In genomic region chr15:30634522-30634921, GRCm38 (mm10) we compare ENCODE assay signal across 15 mouse cellular contexts.
DNase-seq lines count a peak whose midpoint lies in the region; ATAC-seq and TF ChIP-seq lines count a peak whose summit lies in the region.
"Had no signal": no experiment of that assay in that cellular context is flagged by ENCODE, and none has a peak within 500 bp of the region (broad histone marks: within the 10 kb centered on the region; RNA-seq: fewer than 3 reads in every experiment).

No protein-coding gene starts in this region.

- ATAC-seq in lung, embryonic 15.5 days (ENCODE audit: borderline replicate concordance, extremely low read depth, low FRiP score, low TSS enrichment), result no peak
- peak; percentile 94 for ATAC-seq in midbrain, embryonic 11.5 days (ENCODE audit: low FRiP score)
- peak; percentile 76 for ATAC-seq in neural tube, embryonic 15.5 days (ENCODE audit: low FRiP score)
- ATAC-seq in kidney, embryonic 16.5 days (ENCODE audit: low FRiP score, low TSS enrichment), result no peak

- DNase-seq in lung, adult 2 months, result no peak
- DNase-seq in hindbrain, embryonic 10.5 days (ENCODE audit: low spot score), result peak; percentile 48
- DNase-seq in midbrain, embryonic 11.5 days (ENCODE audit: low spot score, missing footprints), result peak; percentile 86
- no peak for DNase-seq in spleen, adult 12 weeks (ENCODE audit: low spot score)
- DNase-seq in thymus, postnatal 36 days, result no peak
- DNase-seq: adrenal gland, adult 8-10 months; B cell, adult 2 months; cerebellum, postnatal 10 days; gastrocnemius, postnatal 36 days; kidney, postnatal 25 days had no signal

- no peak overlapping the region for H3K9ac ChIP-seq in lung, embryonic 15.5 days
- no peak overlapping the region for H3K9ac ChIP-seq in midbrain, embryonic 11.5 days (ENCODE audit: low read length)
- H3K9ac ChIP-seq in neural tube, embryonic 15.5 days (replicated peaks), result no peak overlapping the region
- no peak overlapping the region for H3K9ac ChIP-seq in kidney, embryonic 16.5 days (replicated peaks; ENCODE audit: low read length)
- H3K9ac ChIP-seq: heart, embryonic 13.5 days; limb, embryonic 12.5 days had no signal

- no peaks in the 10 kb centered on the region for H3K27me3 ChIP-seq in lung, embryonic 15.5 days
- no peaks in the 10 kb centered on the region for H3K27me3 ChIP-seq in hindbrain, embryonic 10.5 days (ENCODE audit: insufficient read depth, poor library complexity, severe bottlenecking)
- H3K27me3 ChIP-seq in midbrain, embryonic 11.5 days (ENCODE audit: control insufficient read depth, insufficient read depth, low read length), result no peaks in the 10 kb centered on the region
- H3K27me3 ChIP-seq in neural tube, embryonic 15.5 days (replicated peaks), result no peaks in the 10 kb centered on the region
- no peaks in the 10 kb centered on the region for H3K27me3 ChIP-seq in kidney, embryonic 16.5 days (ENCODE audit: insufficient read depth, low read length)
- H3K27me3 ChIP-seq: heart, embryonic 13.5 days; limb, embryonic 12.5 days had no signal

- TF ChIP-seq CTCF in lung, adult 2 months (IDR thresholded peaks at IDR 0.05; ENCODE audit: insufficient read depth, low read length), result no peak

- WGBS in lung, embryonic 15.5 days, result 18% methylated on average over 5 of the region's 5 CpGs
- WGBS in lung, adult 2 months, result 64% methylated on average over 5 of the region's 5 CpGs
- 24% methylated on average over 5 of the region's 5 CpGs for WGBS in hindbrain, embryonic 10.5 days
- WGBS in midbrain, embryonic 11.5 days, result 12% methylated on average over 5 of the region's 5 CpGs
- 19% methylated on average over 5 of the region's 5 CpGs for WGBS in neural tube, embryonic 15.5 days
- WGBS in kidney, embryonic 16.5 days, result 41% methylated on average over 5 of the region's 5 CpGs

- H3K4me2 ChIP-seq in lung, embryonic 15.5 days, result no peak overlapping the region
- no peak overlapping the region for H3K4me2 ChIP-seq in midbrain, embryonic 11.5 days
- no peak overlapping the region for H3K4me2 ChIP-seq in neural tube, embryonic 15.5 days
- no peak overlapping the region for H3K4me2 ChIP-seq in kidney, embryonic 16.5 days (replicated peaks; ENCODE audit: low read depth, low read length)
- H3K4me2 ChIP-seq: heart, embryonic 13.5 days; limb, embryonic 12.5 days had no signal

- H3K27ac ChIP-seq in lung, embryonic 15.5 days, result peak overlapping the region; percentile 29
- H3K27ac ChIP-seq in hindbrain, embryonic 10.5 days, result peak overlapping the region; percentile 57; the same call in 1 of the 2 replicates
- H3K27ac ChIP-seq in midbrain, embryonic 11.5 days (ENCODE audit: low read depth, low read length), result no peak overlapping the region
- H3K27ac ChIP-seq in neural tube, embryonic 15.5 days (replicated peaks), result 0 out of 2 replicates have a peak overlapping the region, but pooled peaks have one; percentile 7
- H3K27ac ChIP-seq in kidney, embryonic 16.5 days (ENCODE audit: low read length), result no peak overlapping the region
- H3K27ac ChIP-seq: heart, embryonic 13.5 days; limb, embryonic 12.5 days had no signal

- H3K4me1 ChIP-seq in lung, embryonic 15.5 days, result no peaks in the 10 kb centered on the region
- H3K4me1 ChIP-seq in lung, adult 2 months (ENCODE audit: control insufficient read depth, insufficient read depth, low read length), result no peaks in the 10 kb centered on the region
- peaks cover 15% of the 10 kb centered on the region for H3K4me1 ChIP-seq in hindbrain, embryonic 10.5 days (replicated peaks)
- peaks cover 4% of the 10 kb centered on the region for H3K4me1 ChIP-seq in midbrain, embryonic 11.5 days (ENCODE audit: control insufficient read depth, insufficient read depth, low read length)
- H3K4me1 ChIP-seq in neural tube, embryonic 15.5 days, result peaks cover 8% of the 10 kb centered on the region; the same call in 1 of the 2 replicates
- H3K4me1 ChIP-seq in kidney, embryonic 16.5 days (ENCODE audit: insufficient read depth, low read length), result no peaks in the 10 kb centered on the region
- H3K4me1 ChIP-seq: limb, embryonic 12.5 days had no signal

- H3K36me3 ChIP-seq in lung, embryonic 15.5 days, result no peaks in the 10 kb centered on the region
- H3K36me3 ChIP-seq in hindbrain, embryonic 10.5 days, result no peaks in the 10 kb centered on the region
- H3K36me3 ChIP-seq in midbrain, embryonic 11.5 days (ENCODE audit: control insufficient read depth, insufficient read depth, low read length), result no peaks in the 10 kb centered on the region
- no peaks in the 10 kb centered on the region for H3K36me3 ChIP-seq in neural tube, embryonic 15.5 days
- H3K36me3 ChIP-seq in kidney, embryonic 16.5 days (ENCODE audit: insufficient read depth, low read length), result no peaks in the 10 kb centered on the region
- H3K36me3 ChIP-seq: heart, embryonic 13.5 days; limb, embryonic 12.5 days had no signal

- TF ChIP-seq POLR2A in lung, adult 2 months (IDR thresholded peaks at IDR 0.05; ENCODE audit: borderline replicate concordance, extremely low read depth, low read depth, low read length), result no peak

- H3K4me3 ChIP-seq in lung, embryonic 15.5 days, result no peak overlapping the region
- no peak overlapping the region for H3K4me3 ChIP-seq in lung, adult 2 months (replicated peaks; ENCODE audit: extremely low read depth, low read depth, low read length)
- H3K4me3 ChIP-seq in hindbrain, embryonic 10.5 days, result no peak overlapping the region
- H3K4me3 ChIP-seq in midbrain, embryonic 11.5 days (ENCODE audit: low read depth, low read length), result no peak overlapping the region
- H3K4me3 ChIP-seq in neural tube, embryonic 15.5 days (replicated peaks), result no peak overlapping the region
- no peak overlapping the region for H3K4me3 ChIP-seq in kidney, embryonic 16.5 days (ENCODE audit: low read length)
- H3K4me3 ChIP-seq: heart, embryonic 13.5 days; limb, embryonic 12.5 days had no signal

- H3K9me3 ChIP-seq in lung, embryonic 15.5 days, result no peaks in the 10 kb centered on the region
- no peaks in the 10 kb centered on the region for H3K9me3 ChIP-seq in hindbrain, embryonic 10.5 days
- no peaks in the 10 kb centered on the region for H3K9me3 ChIP-seq in midbrain, embryonic 11.5 days (ENCODE audit: control insufficient read depth, low read length)
- no peaks in the 10 kb centered on the region for H3K9me3 ChIP-seq in neural tube, embryonic 15.5 days (replicated peaks)
- no peaks in the 10 kb centered on the region for H3K9me3 ChIP-seq in kidney, embryonic 16.5 days (ENCODE audit: low read length)
- H3K9me3 ChIP-seq: heart, embryonic 13.5 days; limb, embryonic 12.5 days had no signal

Comparison
In these comparisons a context has a peak if more than half of its experiments do, and no peak if none do; other contexts are left out.
1. ATAC-seq: peak in midbrain, embryonic 11.5 days (single experiment) and neural tube, embryonic 15.5 days (single experiment); none in lung, embryonic 15.5 days (single experiment) and kidney, embryonic 16.5 days (single experiment).
2. H3K27ac ChIP-seq: peak in lung, embryonic 15.5 days (single experiment), hindbrain, embryonic 10.5 days (single experiment) and neural tube, embryonic 15.5 days (single experiment); none in midbrain, embryonic 11.5 days (single experiment) and kidney, embryonic 16.5 days (single experiment).
3. DNase-seq: peak in hindbrain, embryonic 10.5 days (single experiment) and midbrain, embryonic 11.5 days (single experiment); none in lung, adult 2 months (single experiment), spleen, adult 12 weeks (single experiment) and thymus, postnatal 36 days (0 of 2).